Mouse (Mus musculus) forebrain, embryonic 16.5 days (tissue): ENCODE results near the gene Scrn2. TPM values are rescaled to one million over a fixed set of nuclear protein-coding genes. Genes with fewer than 3 reads are reported as not detected.

Experiments used
- ATAC-seq: fragments of 200-750 bp; cut with Nextera tagmentation; 2 replicates; pipeline ENCODE4 v1.8.0; 2017; ENCODE audit warnings: mild to moderate bottlenecking, moderate library complexity
- H3K27ac ChIP-seq: fragments of 300-500 bp; sonication (generic); 2 replicates; pipeline ENCODE4 v1.5.1; 2014; ENCODE audit warnings: low read length, control low read depth
- H3K27me3 ChIP-seq: fragments of 300-500 bp; sonication (generic); replicated peaks from 2 replicates; pipeline ENCODE4 v1.6.1; 2014; ENCODE audit warnings: low read length; ENCODE audit not compliant: control insufficient read depth, insufficient read depth
- H3K36me3 ChIP-seq: fragments of 300-500 bp; sonication (generic); 2 replicates; pipeline ENCODE4 v1.6.1; 2014; ENCODE audit not compliant: control insufficient read depth, insufficient read depth
- H3K4me1 ChIP-seq: fragments of 300-500 bp; sonication (generic); replicated peaks from 2 replicates; pipeline ENCODE4 v1.6.1; 2014; ENCODE audit warnings: low read length; ENCODE audit not compliant: control insufficient read depth, insufficient read depth
- H3K4me2 ChIP-seq: fragments of 300-500 bp; sonication (generic); 2 replicates; pipeline ENCODE4 v1.6.1; 2014; ENCODE audit warnings: mild to moderate bottlenecking, low read length, control low read depth
- H3K4me3 ChIP-seq: fragments of 300-500 bp; sonication (generic); replicated peaks from 2 replicates; pipeline ENCODE4 v1.5.1; 2014; ENCODE audit warnings: mild to moderate bottlenecking, low read length, control low read depth
- H3K9ac ChIP-seq: fragments of 300-500 bp; sonication (generic); replicated peaks from 2 replicates; pipeline ENCODE4 v1.6.1; 2014; ENCODE audit warnings: low read depth, low read length, control low read depth
- H3K9me3 ChIP-seq: fragments of 300-500 bp; sonication (generic); 2 replicates; pipeline ENCODE4 v1.6.1; 2016; ENCODE audit warnings: low read length; ENCODE audit not compliant: control insufficient read depth
- WGBS: fragments of 180-500 bp; shearing (Covaris S2); extraction: QIAGEN DNeasy Blood & Tissue Kit; methylation state at CpG from one replicate; pipeline ENCODE4 v1.1.7; 2014; 5-methylcytosine and 5-hydroxymethylcytosine counted together
- polyA plus RNA-seq: library from polyadenylated mRNA; unstranded; fragments of >200 nt; fragmentation: Nextera tagmentation; extraction: Ambion mirVana; gene quantifications from 2 replicates; pipeline ENCODE4 v1.2.1, GENCODE M21; 2015

Scrn2 gene
- polyA plus RNA-seq, 1 experiment from 2014 or later, result 16.2 TPM

DNA sequence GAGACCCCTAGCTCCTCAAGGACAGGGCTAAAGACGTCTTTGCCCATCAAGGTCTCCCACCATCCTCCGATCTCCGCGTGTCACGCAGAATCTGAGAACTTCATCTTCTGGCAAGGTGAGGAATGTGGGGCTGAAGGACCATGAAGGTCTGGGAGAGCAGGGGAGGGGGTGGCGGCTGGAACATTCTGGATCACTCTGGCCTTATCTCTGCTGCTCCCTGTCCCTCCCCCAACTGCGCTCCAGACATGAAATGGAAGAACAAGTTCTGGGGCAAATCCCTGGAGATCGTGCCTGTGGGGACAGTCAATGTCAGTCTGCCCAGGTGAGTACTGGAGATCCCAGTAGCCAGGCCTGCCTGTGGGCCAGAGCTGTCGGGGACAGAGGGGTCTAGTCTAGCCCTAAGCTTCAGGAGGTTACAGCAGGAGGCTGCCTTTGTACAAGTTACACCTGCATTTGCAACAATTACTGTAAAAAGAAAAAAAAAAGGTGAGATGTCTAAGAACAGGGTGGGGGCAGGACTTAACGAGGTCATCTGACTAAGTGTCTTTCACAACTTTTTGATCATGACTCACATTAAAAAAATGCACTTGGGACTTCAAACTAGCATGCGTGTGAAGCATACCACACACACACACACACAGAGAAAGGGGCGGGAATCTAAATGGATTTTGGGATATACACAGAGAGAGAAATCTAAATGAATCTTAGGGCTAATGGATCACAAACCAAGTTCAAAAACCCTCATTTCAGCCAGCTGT is 36.0 kb downstream of the Scrn2 start:
- H3K9ac ChIP-seq, result no peak overlapping the region
- H3K4me2 ChIP-seq, result no peak overlapping the region
- no peaks in the 10 kb centered on the region for H3K9me3 ChIP-seq
- H3K4me3 ChIP-seq, result no peak overlapping the region
- H3K36me3 ChIP-seq, result peaks cover 5% of the 10 kb centered on the region; the same call in 1 of the 2 replicates
- peaks cover 8% of the 10 kb centered on the region; the same call in 1 of the 2 replicates for H3K4me1 ChIP-seq
- no peak overlapping the region for H3K27ac ChIP-seq
- no peak for ATAC-seq
- no peaks in the 10 kb centered on the region for H3K27me3 ChIP-seq
- 88% methylated on average over 12 of the region's 12 CpGs for WGBS

DNA sequence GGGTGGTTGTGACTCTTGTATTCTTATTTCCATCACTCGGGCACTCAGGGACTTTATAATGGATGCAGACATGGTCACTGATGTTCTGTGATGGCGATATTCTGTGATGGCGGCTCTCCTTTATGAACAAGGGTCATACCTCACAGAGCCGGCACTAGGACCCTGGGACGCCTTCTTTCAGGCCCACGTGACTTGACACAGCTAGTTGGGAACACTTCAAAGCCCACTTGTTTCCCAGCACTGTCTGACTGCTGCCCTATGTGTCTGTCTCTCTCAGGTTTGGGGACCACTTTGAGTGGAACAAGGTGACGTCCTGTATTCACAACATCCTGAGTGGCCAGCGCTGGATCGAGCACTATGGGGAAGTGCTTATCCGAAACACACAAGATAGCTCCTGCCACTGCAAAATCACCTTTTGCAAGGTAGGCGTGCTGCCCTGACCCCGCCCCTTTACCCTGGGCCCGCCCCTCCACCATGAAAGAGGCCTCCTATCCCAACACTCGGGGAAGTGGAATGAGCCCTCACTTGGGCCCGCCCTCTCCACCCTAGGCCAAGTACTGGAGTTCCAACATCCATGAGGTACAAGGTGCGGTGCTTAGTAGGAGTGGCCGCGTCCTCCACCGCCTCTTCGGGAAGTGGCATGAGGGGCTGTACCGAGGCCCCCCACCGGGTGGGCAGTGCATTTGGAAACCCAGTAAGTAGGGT is 37.1 kb downstream of the Scrn2 start:
- no peak overlapping the region for H3K4me2 ChIP-seq
- H3K27me3 ChIP-seq, result no peaks in the 10 kb centered on the region
- 42% methylated on average over 22 of the region's 22 CpGs for WGBS
- no peak overlapping the region for H3K4me3 ChIP-seq
- H3K9ac ChIP-seq, result no peak overlapping the region
- no peaks in the 10 kb centered on the region for H3K9me3 ChIP-seq
- ATAC-seq, result no peak
- H3K4me1 ChIP-seq, result peaks cover 8% of the 10 kb centered on the region; the same call in 1 of the 2 replicates
- no peak overlapping the region for H3K27ac ChIP-seq
- peaks cover 5% of the 10 kb centered on the region; the same call in 1 of the 2 replicates for H3K36me3 ChIP-seq

DNA sequence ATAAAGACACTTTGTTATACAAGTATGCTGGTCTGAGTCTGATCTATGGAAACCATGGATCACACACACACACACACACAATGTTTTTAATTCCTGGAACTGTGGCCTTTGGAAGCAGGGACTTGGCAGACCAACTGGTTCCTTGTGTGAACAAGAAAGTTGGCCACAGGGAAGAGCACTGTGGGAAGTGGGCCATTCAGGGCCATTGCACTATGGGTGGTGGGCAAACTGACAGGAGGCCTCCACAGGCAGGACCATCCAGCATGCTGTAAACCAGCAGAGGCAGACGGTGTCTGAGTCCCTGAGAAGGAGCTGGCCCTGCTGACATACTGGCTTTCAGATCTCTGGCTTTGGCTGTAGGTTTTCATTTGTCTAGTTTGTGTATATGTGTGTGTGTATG is 39.6 kb downstream of the Scrn2 start:
- peaks cover 5% of the 10 kb centered on the region; the same call in 1 of the 2 replicates for H3K36me3 ChIP-seq
- no peak for ATAC-seq
- no peaks in the 10 kb centered on the region for H3K27me3 ChIP-seq
- no peak overlapping the region for H3K4me3 ChIP-seq
- WGBS, result 53% methylated on average over 1 of the region's 1 CpGs
- H3K9ac ChIP-seq, result no peak overlapping the region
- H3K27ac ChIP-seq, result no peak overlapping the region
- no peak overlapping the region for H3K4me2 ChIP-seq
- H3K9me3 ChIP-seq, result no peaks in the 10 kb centered on the region
- no peaks in the 10 kb centered on the region for H3K4me1 ChIP-seq

DNA sequence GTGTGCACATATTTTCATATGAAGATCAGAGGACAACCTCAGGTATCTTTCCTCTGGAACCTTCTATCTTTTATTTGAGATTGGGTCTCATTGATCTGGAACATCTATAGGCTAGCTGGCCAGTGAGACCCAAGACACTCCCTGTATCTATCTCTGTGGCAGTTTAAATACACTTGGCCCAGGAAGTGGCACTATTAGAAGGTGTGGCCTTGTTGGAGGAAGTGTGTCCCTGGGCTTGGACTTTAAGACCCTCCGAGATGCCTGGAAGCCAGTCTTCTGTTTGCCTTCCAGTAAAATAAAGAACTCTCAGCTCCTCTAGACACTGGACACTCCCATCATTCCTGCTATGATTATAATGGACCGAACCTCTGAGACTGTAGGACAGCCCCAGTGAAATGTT is 40.0 kb downstream of the Scrn2 start:
- no peak for ATAC-seq
- peaks cover 5% of the 10 kb centered on the region; the same call in 1 of the 2 replicates for H3K36me3 ChIP-seq

DNA sequence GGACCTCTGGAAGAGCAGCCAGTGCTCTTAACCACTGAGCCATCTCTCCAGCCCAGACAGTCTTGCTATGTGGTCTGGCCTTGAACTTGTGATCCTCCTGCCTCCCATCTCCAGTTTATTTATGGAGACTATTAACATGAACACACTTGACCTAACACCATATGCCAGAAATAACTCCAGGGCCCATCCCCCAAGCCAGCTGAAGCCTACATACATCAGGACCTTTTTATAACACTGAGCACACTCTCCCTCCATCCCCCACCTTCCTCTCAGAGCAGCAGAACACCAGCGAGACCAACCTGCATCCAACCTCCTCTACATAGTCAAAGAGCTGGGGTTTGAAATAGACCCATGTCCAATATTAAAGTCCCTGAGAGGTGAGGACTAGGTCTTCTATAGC is 41.4 kb downstream of the Scrn2 start:
- WGBS, result 83% methylated on average over 1 of the region's 1 CpGs
- no peak for ATAC-seq
- H3K4me1 ChIP-seq, result no peaks in the 10 kb centered on the region

More for the DNA sequence above, 40.0 kb downstream of the Scrn2 start:
- Histone ChIP-seq H3K9me3 (no peaks in the 10 kb centered on the region), H3K4me2 (no peak overlapping the region), H3K4me1 (no peaks in the 10 kb centered on the region), H3K9ac (no peak overlapping the region), H3K27me3 (no peaks in the 10 kb centered on the region), H3K4me3 (no peak overlapping the region), H3K27ac (no peak overlapping the region)
- WGBS, result 89% methylated on average over 2 of the region's 2 CpGs

DNA sequence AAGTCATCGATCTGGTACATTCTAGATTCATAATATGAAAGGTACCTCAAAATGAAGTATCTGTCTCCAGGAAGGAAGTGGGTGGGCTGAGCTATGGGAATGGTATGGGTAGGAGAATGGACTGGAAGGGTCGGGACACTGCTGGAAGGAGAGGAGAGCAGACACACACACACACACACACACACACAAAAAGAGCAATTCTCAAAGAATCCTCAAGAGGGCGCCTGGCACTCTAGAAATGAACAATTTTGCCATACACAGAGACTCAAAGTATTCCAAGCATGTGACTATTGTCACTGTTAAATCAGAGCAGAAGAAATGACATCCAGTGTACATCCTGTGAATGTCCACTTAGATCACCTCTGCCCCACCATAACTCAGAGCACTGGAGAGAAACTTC is 42.8 kb downstream of the Scrn2 start:
- Histone ChIP-seq H3K27ac (no peak overlapping the region), H3K4me1 (no peaks in the 10 kb centered on the region), H3K4me2 (no peak overlapping the region), H3K9ac (no peak overlapping the region), H3K36me3 (no peaks in the 10 kb centered on the region), H3K27me3 (no peaks in the 10 kb centered on the region), H3K4me3 (no peak overlapping the region), H3K9me3 (no peaks in the 10 kb centered on the region)
- 29% methylated on average over 3 of the region's 3 CpGs for WGBS
- ATAC-seq, result no peak

More for the DNA sequence above, 41.4 kb downstream of the Scrn2 start:
- Histone ChIP-seq H3K36me3 (0 out of 2 replicates have a peak, but pooled peaks cover under 1% of the 10 kb centered on the region), H3K9ac (no peak overlapping the region), H3K4me2 (no peak overlapping the region), H3K27ac (no peak overlapping the region), H3K9me3 (no peaks in the 10 kb centered on the region), H3K27me3 (no peaks in the 10 kb centered on the region), H3K4me3 (no peak overlapping the region)

DNA sequence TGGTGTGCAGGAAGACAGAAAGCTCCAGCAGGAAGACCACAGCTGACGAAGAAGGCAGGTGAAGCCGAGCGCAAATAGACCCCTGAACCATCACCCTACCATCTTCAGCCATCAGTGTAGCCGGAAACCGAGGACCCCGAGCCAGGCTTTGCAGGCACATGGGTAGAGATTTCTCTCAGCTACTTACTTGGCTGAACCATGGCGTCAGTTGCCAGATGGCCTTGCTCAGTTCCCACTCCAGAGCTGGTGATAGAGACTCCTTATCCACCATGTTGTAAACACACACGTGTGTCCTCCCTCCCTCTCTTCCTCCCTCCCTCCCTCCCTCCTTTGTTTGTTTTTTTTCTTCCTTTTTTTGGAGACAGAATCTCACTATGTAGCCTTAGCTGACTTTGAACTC is 44.5 kb downstream of the Scrn2 start:
- WGBS, result 73% methylated on average over 8 of the region's 8 CpGs
- Histone ChIP-seq H3K4me1 (no peaks in the 10 kb centered on the region), H3K36me3 (no peaks in the 10 kb centered on the region), H3K27me3 (no peaks in the 10 kb centered on the region), H3K4me2 (no peak overlapping the region), H3K9ac (no peak overlapping the region), H3K4me3 (no peak overlapping the region), H3K27ac (no peak overlapping the region), H3K9me3 (no peaks in the 10 kb centered on the region)
- no peak for ATAC-seq

DNA sequence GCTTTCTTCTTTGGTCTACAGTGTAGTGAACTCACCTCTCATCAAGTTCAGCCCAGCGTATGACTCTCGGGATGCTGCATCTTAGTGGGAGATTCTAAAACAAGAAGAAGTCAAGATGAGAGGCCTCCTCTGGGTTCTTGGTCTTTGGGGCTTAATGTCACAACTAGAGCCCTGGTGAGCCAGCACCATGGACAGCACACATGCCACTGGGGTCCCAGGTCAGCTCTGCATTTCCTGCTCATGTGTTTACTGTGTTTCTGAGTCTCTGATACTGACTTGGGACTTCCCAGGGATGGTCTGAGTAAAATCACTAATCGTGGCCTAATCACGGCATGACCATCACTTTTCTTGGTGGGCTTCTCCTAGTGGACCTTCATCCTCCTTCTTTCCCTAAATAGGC is 49.0 kb downstream of the Scrn2 start:
- ATAC-seq, result no peak
- no peak overlapping the region for H3K4me3 ChIP-seq
- H3K4me1 ChIP-seq, result no peaks in the 10 kb centered on the region
- H3K27ac ChIP-seq, result no peak overlapping the region
- 67% methylated on average over 4 of the region's 4 CpGs for WGBS
- no peak overlapping the region for H3K4me2 ChIP-seq
- H3K36me3 ChIP-seq, result no peaks in the 10 kb centered on the region
- no peaks in the 10 kb centered on the region for H3K27me3 ChIP-seq
- H3K9ac ChIP-seq, result no peak overlapping the region
- no peaks in the 10 kb centered on the region for H3K9me3 ChIP-seq

DNA sequence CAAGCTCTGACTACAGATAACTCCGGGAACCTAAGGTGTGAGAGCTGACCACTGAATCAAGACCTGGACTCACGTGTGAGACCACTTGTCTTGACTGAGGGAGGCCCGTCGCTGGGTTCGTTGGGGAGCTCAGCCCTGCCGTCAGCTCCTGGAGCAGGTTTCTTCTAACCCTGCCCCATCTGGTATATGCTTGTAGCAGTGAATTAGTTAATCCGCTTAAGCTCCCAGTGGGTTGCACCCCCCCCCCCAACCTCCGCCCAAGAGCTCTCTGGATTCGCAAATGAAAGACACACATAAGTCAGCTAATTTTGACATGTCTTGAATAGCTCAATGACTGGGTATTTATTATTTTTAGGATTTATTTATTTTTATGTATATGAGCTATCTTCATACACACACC is 50.6 kb downstream of the Scrn2 start:
- Histone ChIP-seq H3K4me2 (no peak overlapping the region), H3K4me1 (no peaks in the 10 kb centered on the region), H3K9ac (no peak overlapping the region), H3K36me3 (no peaks in the 10 kb centered on the region), H3K9me3 (no peaks in the 10 kb centered on the region), H3K4me3 (no peak overlapping the region), H3K27ac (no peak overlapping the region), H3K27me3 (no peaks in the 10 kb centered on the region)
- ATAC-seq, result no peak
- WGBS, result 11% methylated on average over 9 of the region's 9 CpGs
